Mouse (Mus musculus) lung, embryonic 16.5 days (tissue): ENCODE data around the gene F930015N05Rik. TPM values are rescaled to one million over a fixed set of nuclear protein-coding genes. Genes with fewer than 3 reads are reported as not detected.

Source experiments
- ATAC-seq: fragments of 200-750 bp; cut with Nextera tagmentation; 2 replicates; pipeline ENCODE4 v1.8.0; 2017; ENCODE audit warnings: low read depth, mild to moderate bottlenecking, moderate library complexity
- H3K27ac ChIP-seq: fragments of 300-500 bp; sonication (generic); 2 replicates; pipeline ENCODE4 v1.5.1; 2014; ENCODE audit warnings: mild to moderate bottlenecking, control low read depth, low read length
- H3K27me3 ChIP-seq: fragments of 300-500 bp; sonication (generic); 2 replicates; pipeline ENCODE4 v1.6.1; 2014; ENCODE audit warnings: low read depth, low read length, mixed read lengths; ENCODE audit not compliant: control insufficient read depth, insufficient read depth
- H3K36me3 ChIP-seq: fragments of 300-500 bp; sonication (generic); 2 replicates; pipeline ENCODE4 v1.6.1; 2014; ENCODE audit warnings: low read length; ENCODE audit not compliant: control insufficient read depth, insufficient read depth
- H3K4me1 ChIP-seq: fragments of 300-500 bp; sonication (generic); replicated peaks from 2 replicates; pipeline ENCODE4 v1.6.1; 2014; ENCODE audit warnings: low read length, mixed read lengths; ENCODE audit not compliant: control insufficient read depth, insufficient read depth
- H3K4me2 ChIP-seq: fragments of 300-500 bp; sonication (generic); 2 replicates; pipeline ENCODE4 v1.6.1; 2014; ENCODE audit warnings: low read depth, low read length, control low read depth
- H3K4me3 ChIP-seq: fragments of 300-500 bp; sonication (generic); 2 replicates; pipeline ENCODE4 v1.5.1; 2014; ENCODE audit warnings: mild to moderate bottlenecking, low read length, control low read depth
- H3K9ac ChIP-seq: fragments of 300-500 bp; sonication (generic); 2 replicates; pipeline ENCODE4 v1.6.1; 2014; ENCODE audit warnings: low read length, control low read depth
- H3K9me3 ChIP-seq: fragments of 300-500 bp; sonication (generic); 2 replicates; pipeline ENCODE4 v1.6.1; 2016; ENCODE audit warnings: low read length; ENCODE audit not compliant: control insufficient read depth
- WGBS: fragments of 180-500 bp; shearing (Covaris S2); extraction: QIAGEN DNeasy Blood & Tissue Kit; methylation state at CpG from one replicate; pipeline ENCODE4 v1.1.7; 2014; 5-methylcytosine and 5-hydroxymethylcytosine counted together
- polyA plus RNA-seq: library from polyadenylated mRNA; unstranded; fragments of >200 nt; fragmentation: Nextera tagmentation; extraction: Ambion mirVana; gene quantifications from 2 replicates; pipeline ENCODE4 v1.2.1, GENCODE M21; 2015

F930015N05Rik gene
- polyA plus RNA-seq, 1 experiment from 2014 or later: 0.11 TPM

GRCm38 (mm10) chr11:64397612-64398011, 38.8 kb downstream of the F930015N05Rik start:
- Histone ChIP-seq H3K4me3 (no peak overlapping the region), H3K9me3 (no peaks in the 10 kb centered on the region), H3K27ac (no peak overlapping the region), H3K36me3 (no peaks in the 10 kb centered on the region), H3K9ac (no peak overlapping the region), H3K27me3 (no peaks in the 10 kb centered on the region), H3K4me2 (no peak overlapping the region), H3K4me1 (no peaks in the 10 kb centered on the region)
- ATAC-seq: no peak
- 63% methylated on average over 3 of the region's 3 CpGs for WGBS

- no peak for ATAC-seq
- H3K4me2 ChIP-seq: no peak overlapping the region
- no peaks in the 10 kb centered on the region for H3K4me1 ChIP-seq
- H3K9me3 ChIP-seq: no peaks in the 10 kb centered on the region
- H3K36me3 ChIP-seq: no peaks in the 10 kb centered on the region
- H3K9ac ChIP-seq: no peak overlapping the region
- no peak overlapping the region for H3K4me3 ChIP-seq
- no peak overlapping the region for H3K27ac ChIP-seq
- no peaks in the 10 kb centered on the region for H3K27me3 ChIP-seq
- WGBS: 62% methylated on average over 6 of the region's 6 CpGs
Observed at GRCm38 (mm10) chr11:64396949-64397348, 39.5 kb downstream of the F930015N05Rik start.

- Histone ChIP-seq H3K27me3 (no peaks in the 10 kb centered on the region), H3K9ac (no peak overlapping the region), H3K4me1 (no peaks in the 10 kb centered on the region), H3K36me3 (no peaks in the 10 kb centered on the region), H3K4me3 (no peak overlapping the region), H3K4me2 (no peak overlapping the region), H3K27ac (no peak overlapping the region), H3K9me3 (no peaks in the 10 kb centered on the region)
- WGBS: 19% methylated on average over 7 of the region's 7 CpGs
- no peak for ATAC-seq
Observed at GRCm38 (mm10) chr11:64396331-64396881, 40.0 kb downstream of the F930015N05Rik start.

GRCm38 (mm10) chr11:64386333-64386732, 50.1 kb downstream of the F930015N05Rik start:
- H3K4me2 ChIP-seq: no peak overlapping the region
- H3K27ac ChIP-seq: no peak overlapping the region
- no peak overlapping the region for H3K4me3 ChIP-seq
- H3K9me3 ChIP-seq: no peaks in the 10 kb centered on the region
- 90% methylated on average over 4 of the region's 4 CpGs for WGBS
- H3K9ac ChIP-seq: no peak overlapping the region
- ATAC-seq: no peak
- H3K4me1 ChIP-seq: no peaks in the 10 kb centered on the region
- H3K36me3 ChIP-seq: no peaks in the 10 kb centered on the region
- H3K27me3 ChIP-seq: no peaks in the 10 kb centered on the region

Other genes starting within 250 kb of the F930015N05Rik start
- 0.38 and 0.50 TPM in 2 replicates for gene Hs3st3a1, start 1.3 kb downstream of the F930015N05Rik start, polyA plus RNA-seq